Mouse (Mus musculus) heart, postnatal 0 days (tissue): ENCODE results near the gene Hsp90ab1. TPM values are rescaled to one million over a fixed set of nuclear protein-coding genes. Genes with fewer than 3 reads are reported as not detected.

Experiments
- ATAC-seq: fragments of 200-750 bp; cut with Nextera tagmentation; 2 replicates; pipeline ENCODE4 v1.8.0; 2017; ENCODE audit warnings: low read depth, moderate number of reproducible peaks, moderate library complexity; ENCODE audit not compliant: insufficient read depth
- DNase-seq: peaks from one replicate; pipeline ENCODE4 v3.0.0-alpha.2; 2016; ENCODE audit warnings: low spot score
- H3K27ac ChIP-seq: fragments of 300-500 bp; sonication (generic); 2 replicates; pipeline ENCODE4 v1.5.1; 2014; ENCODE audit warnings: low read depth, mild to moderate bottlenecking
- H3K27me3 ChIP-seq: fragments of 300-500 bp; sonication (generic); 2 replicates; pipeline ENCODE4 v1.6.1; 2014; ENCODE audit warnings: low read length, mixed read lengths; ENCODE audit not compliant: control insufficient read depth, insufficient read depth
- H3K36me3 ChIP-seq: fragments of 300-500 bp; sonication (generic); replicated peaks from 2 replicates; pipeline ENCODE4 v1.6.1; 2014; ENCODE audit warnings: low read length, mixed read lengths; ENCODE audit not compliant: control insufficient read depth, insufficient read depth
- H3K4me1 ChIP-seq: fragments of 300-500 bp; sonication (generic); 2 replicates; pipeline ENCODE4 v1.6.1; 2014; ENCODE audit warnings: antibody characterized with exemption; ENCODE audit not compliant: control insufficient read depth, insufficient read depth
- H3K4me2 ChIP-seq: fragments of 300-500 bp; sonication (generic); 2 replicates; pipeline ENCODE4 v1.6.1; 2014; ENCODE audit warnings: low read depth, mild to moderate bottlenecking, low read length, moderate library complexity
- H3K4me3 ChIP-seq: fragments of 300-500 bp; sonication (generic); 2 replicates; pipeline ENCODE4 v1.5.1; 2014; ENCODE audit warnings: low read depth, low read length
- H3K9ac ChIP-seq: fragments of 300-500 bp; sonication (generic); replicated peaks from 2 replicates; pipeline ENCODE4 v1.6.1; 2014; ENCODE audit warnings: low read depth, low read length, mixed read lengths
- H3K9me3 ChIP-seq: fragments of 300-500 bp; sonication (generic); replicated peaks from 2 replicates; pipeline ENCODE4 v1.6.1; 2016; ENCODE audit warnings: low read length; ENCODE audit not compliant: control insufficient read depth
- CTCF ChIP-seq: IDR thresholded peaks from 2 replicates; pipeline ENCODE4 v1.5.1; 2016; ENCODE audit warnings: antibody characterized with exemption, control low read depth, low read depth
- EP300 ChIP-seq: IDR thresholded peaks from 2 replicates; pipeline ENCODE4 v1.6.1; 2016; ENCODE audit warnings: antibody characterized with exemption, low read depth
- WGBS: fragments of 180-500 bp; shearing (Covaris S2); extraction: QIAGEN DNeasy Blood & Tissue Kit; methylation state at CpG from one replicate; pipeline ENCODE4 v1.1.7; 2014; 5-methylcytosine and 5-hydroxymethylcytosine counted together
- polyA plus RNA-seq: library from polyadenylated mRNA; unstranded; fragments of >200 nt; fragmentation: Nextera tagmentation; extraction: Ambion mirVana; gene quantifications from 2 replicates; pipeline ENCODE4 v1.2.1, GENCODE M21; 2015
- total RNA-seq: library from RNA; depleted of rRNA; stranded (reverse); fragments of >200 nt; gene quantifications from 2 replicates; pipeline ENCODE4 v1.2.3, GENCODE M21; 2014; ENCODE audit warnings: low replicate concordance

The Hsp90ab1 gene
- total and polyA plus RNA-seq, 2 experiments from 2014 or later: 716 to 756 TPM

DNA sequence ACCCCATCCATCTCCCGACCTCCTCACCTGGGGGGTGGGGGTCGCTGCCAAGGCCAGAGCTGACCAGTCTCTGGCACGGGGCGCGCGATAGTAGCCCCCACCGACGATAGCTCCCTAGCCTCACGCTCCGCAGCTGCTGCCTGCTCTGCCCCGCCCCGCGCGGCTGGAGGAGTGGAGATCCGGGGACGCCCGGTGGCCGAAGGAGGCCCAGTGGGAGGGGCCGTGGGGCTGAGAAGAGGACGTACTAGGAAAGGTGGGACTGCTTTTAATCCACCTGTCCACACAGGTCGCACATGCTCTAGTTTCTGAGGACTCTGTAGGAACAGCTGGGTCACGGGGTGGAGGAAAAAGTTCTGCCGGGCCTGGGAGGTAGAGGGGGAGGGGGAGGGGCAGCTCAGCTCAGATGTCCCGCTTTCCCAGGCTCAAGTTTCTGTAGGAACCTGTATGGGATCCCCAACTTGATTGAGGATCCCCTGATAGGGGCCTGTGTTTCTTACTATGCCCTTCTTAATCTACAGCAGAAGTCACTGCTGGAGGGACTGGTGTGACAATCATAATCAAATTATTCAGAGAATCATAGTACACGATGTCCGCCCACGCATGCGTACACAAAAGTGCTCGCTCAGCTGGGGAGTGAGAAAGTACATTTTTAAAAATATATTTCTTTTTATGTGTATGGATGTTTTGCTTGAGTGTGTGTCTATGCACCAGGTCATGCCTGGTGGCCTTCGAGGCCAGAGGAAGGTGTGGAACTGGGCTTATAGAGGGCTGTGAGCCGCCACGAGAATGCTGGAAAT is 26.6 kb upstream of the Hsp90ab1 start, which contains the start of gene Slc29a1:
Gene Slc29a1, minus strand, starts transcription at position 161 of the 797 bp plus-strand sequence.
- Histone ChIP-seq H3K9me3 (no peaks in the 10 kb centered on the region), H3K4me1 (peaks cover 21% of the 10 kb centered on the region), H3K36me3 (no peaks in the 10 kb centered on the region), H3K4me2 (peak within 1 kb of the TSS; percentile 71), H3K9ac (peak within 1 kb of the TSS; percentile 34), H3K27me3 (no peaks in the 10 kb centered on the region), H3K27ac (no peak within 1 kb of the TSS), H3K4me3 (peak within 1 kb of the TSS; percentile 33)
- DNase-seq: no peak
- no peak for TF ChIP-seq CTCF
- no peak for TF ChIP-seq EP300
- peak; percentile 40 for ATAC-seq
- 22% methylated on average over 32 of the region's 32 CpGs for WGBS

DNA sequence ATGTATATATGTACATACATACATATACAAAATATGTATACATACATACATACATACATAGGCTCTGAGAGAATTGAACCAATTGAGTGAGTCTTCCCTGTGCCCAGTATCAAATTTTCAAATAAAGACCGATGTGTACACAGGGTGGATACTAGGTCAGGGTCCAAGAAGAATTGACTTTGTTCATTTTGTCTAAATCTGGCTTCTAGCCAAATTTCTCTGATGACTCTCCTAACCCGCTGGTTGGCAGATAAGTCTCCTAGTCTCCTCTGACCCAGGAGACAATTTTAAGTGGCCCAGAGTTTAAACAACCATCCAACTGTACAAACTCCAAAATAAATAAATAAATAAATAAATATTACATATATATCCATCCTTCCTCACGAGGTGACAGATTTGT is 25.8 kb upstream of the Hsp90ab1 start:
- TF ChIP-seq EP300: no peak
- no peak for TF ChIP-seq CTCF
- DNase-seq (no peak), ATAC-seq (no peak)
- H3K27ac ChIP-seq: no peak overlapping the region
- H3K4me2 ChIP-seq: peak overlapping the region; percentile 71
- H3K4me1 ChIP-seq: peaks cover 28% of the 10 kb centered on the region
- peak overlapping the region; percentile 33 for H3K4me3 ChIP-seq
- no peaks in the 10 kb centered on the region for H3K27me3 ChIP-seq
- H3K9me3 ChIP-seq: no peaks in the 10 kb centered on the region
- no peaks in the 10 kb centered on the region for H3K36me3 ChIP-seq
- WGBS: 45% methylated on average over 3 of the region's 3 CpGs
- H3K9ac ChIP-seq: 0 out of 2 replicates have a peak overlapping the region, but pooled peaks have one; percentile 34

GRCm38 (mm10) chr17:45598376-45598775 is 25.3 kb upstream of the Hsp90ab1 start:
- Histone ChIP-seq H3K27me3 (no peaks in the 10 kb centered on the region), H3K36me3 (no peaks in the 10 kb centered on the region), H3K27ac (no peak overlapping the region), H3K9ac (no peak overlapping the region), H3K9me3 (no peaks in the 10 kb centered on the region), H3K4me3 (no peak overlapping the region), H3K4me2 (no peak overlapping the region), H3K4me1 (peaks cover 33% of the 10 kb centered on the region)
- DNase-seq: no peak
- ATAC-seq: no peak
- 95% methylated on average over 2 of the region's 2 CpGs for WGBS
- TF ChIP-seq EP300 (no peak), CTCF (no peak)

DNA sequence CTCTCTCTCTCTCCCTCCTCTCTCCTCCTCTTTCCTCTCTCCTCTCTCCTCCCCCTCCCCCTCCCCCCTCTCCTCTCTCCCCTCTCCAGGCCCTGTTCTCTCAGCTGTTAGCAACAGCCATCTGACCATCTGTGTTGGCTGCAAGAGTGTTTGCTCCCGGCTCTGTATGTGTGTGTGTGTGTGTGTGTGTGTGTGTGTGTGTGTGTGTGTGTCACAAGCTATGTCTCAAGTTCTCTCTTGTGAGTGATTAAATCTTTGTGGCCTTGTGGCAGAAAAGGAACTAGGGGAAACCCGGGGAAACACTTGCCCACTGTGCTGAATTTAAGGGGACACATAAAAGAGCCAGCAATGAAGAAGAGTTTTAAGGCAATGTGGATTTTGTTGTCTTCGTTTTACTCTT is 24.7 kb upstream of the Hsp90ab1 start:
- no peaks in the 10 kb centered on the region for H3K36me3 ChIP-seq
- 45% methylated on average over 3 of the region's 3 CpGs for whole genome bisulfite sequencing
- no peak overlapping the region for H3K27ac ChIP-seq
- peaks cover 39% of the 10 kb centered on the region for H3K4me1 ChIP-seq
- ATAC-seq (no peak), DNase-seq (no peak)
- no peak for TF ChIP-seq EP300
- TF ChIP-seq CTCF: no peak
- no peak overlapping the region for H3K9ac ChIP-seq
- no peak overlapping the region for H3K4me3 ChIP-seq
- no peaks in the 10 kb centered on the region for H3K9me3 ChIP-seq
- H3K4me2 ChIP-seq: no peak overlapping the region
- H3K27me3 ChIP-seq: no peaks in the 10 kb centered on the region

DNA sequence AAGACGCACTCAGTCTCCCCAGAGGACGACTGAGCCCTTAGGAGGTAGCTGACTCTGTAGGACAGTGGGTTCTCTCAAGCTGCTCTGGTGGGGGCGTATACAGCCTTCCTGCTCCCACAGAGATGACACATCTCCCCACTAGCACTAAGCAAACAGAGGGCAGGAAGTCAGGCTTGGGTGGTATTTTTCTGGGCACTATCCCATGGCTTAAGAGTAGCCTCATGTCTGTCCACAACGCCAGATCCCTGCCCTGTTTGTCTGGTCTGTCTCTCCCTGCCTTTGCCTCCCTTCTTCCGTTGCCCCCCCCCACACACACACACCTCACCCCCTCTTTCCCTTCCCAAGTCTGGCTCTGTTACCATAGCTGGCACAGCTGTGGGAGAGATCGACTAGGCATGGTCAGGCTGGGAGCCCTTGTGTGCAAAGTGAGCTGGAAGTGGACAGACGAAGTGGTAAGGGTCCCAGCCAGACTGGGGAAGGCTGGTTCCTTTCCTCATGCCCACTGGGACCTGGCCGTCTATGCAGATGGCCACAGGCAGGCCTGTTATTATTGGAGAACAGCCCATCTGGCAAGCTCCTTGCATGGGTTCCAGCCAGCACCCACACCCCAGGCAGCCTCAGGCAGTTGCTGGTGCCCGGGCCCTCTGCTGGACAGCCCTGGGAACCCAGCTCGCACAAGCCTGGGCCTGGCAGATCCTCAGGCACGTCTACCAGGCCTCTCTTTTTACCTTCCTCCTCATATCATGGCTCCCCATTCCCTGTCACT is 23.7 kb upstream of the Hsp90ab1 start:
- Histone ChIP-seq H3K4me2 (no peak overlapping the region), H3K36me3 (no peaks in the 10 kb centered on the region), H3K9ac (no peak overlapping the region), H3K27ac (peak overlapping the region; percentile 72), H3K4me1 (peaks cover 49% of the 10 kb centered on the region), H3K4me3 (no peak overlapping the region), H3K9me3 (no peaks in the 10 kb centered on the region), H3K27me3 (no peaks in the 10 kb centered on the region)
- ATAC-seq: peak; percentile 63
- TF ChIP-seq CTCF (peak; percentile 68), EP300 (no peak)
- peak; percentile 70 for DNase-seq
- WGBS: 35% methylated on average over 11 of the region's 11 CpGs
